Mouse (Mus musculus) telencephalon, adult 2 months (tissue): ENCODE data around the gene Cradd.

Source experiments
- DNase-seq: peaks from one replicate; pipeline ENCODE4 v3.0.0-alpha.2; 2011; ENCODE audit warnings: low read depth, low spot score

Cradd gene

GRCm38 (mm10) chr10:95162691-95163374 is 161.1 kb downstream of the Cradd start:
- DNase-seq: no peak

GRCm38 (mm10) chr10:95159675-95160256 is 164.2 kb downstream of the Cradd start:
- DNase-seq: no peak

- DNase-seq: no peak
Observed at GRCm38 (mm10) chr10:95156410-95156809, 167.5 kb downstream of the Cradd start.

- no peak for DNase-seq
Observed at GRCm38 (mm10) chr10:95154675-95155074, 169.3 kb downstream of the Cradd start.

GRCm38 (mm10) chr10:95153224-95153623 is 170.7 kb downstream of the Cradd start:
- no peak for DNase-seq

GRCm38 (mm10) chr10:95152503-95152989 is 171.4 kb downstream of the Cradd start:
- DNase-seq: no peak

- no peak for DNase-seq
Observed at GRCm38 (mm10) chr10:95151012-95151768, 172.7 kb downstream of the Cradd start.

- DNase-seq: no peak
Observed at GRCm38 (mm10) chr10:95149666-95150065, 174.3 kb downstream of the Cradd start.

- no peak for DNase-seq
Observed at GRCm38 (mm10) chr10:95148641-95149040, 175.3 kb downstream of the Cradd start.

- DNase-seq: no peak
Observed at GRCm38 (mm10) chr10:95147136-95147901, 176.6 kb downstream of the Cradd start.

- no peak for DNase-seq
Observed at GRCm38 (mm10) chr10:95146491-95146890, 177.4 kb downstream of the Cradd start.

GRCm38 (mm10) chr10:95145204-95145926 is 178.6 kb downstream of the Cradd start:
- no peak for DNase-seq

GRCm38 (mm10) chr10:95144414-95145130 is 179.4 kb downstream of the Cradd start:
- no peak for DNase-seq

GRCm38 (mm10) chr10:95143446-95144114 is 180.4 kb downstream of the Cradd start:
- no peak for DNase-seq

GRCm38 (mm10) chr10:95142844-95143435 is 181.0 kb downstream of the Cradd start:
- no peak for DNase-seq

GRCm38 (mm10) chr10:95141075-95141474 is 182.9 kb downstream of the Cradd start:
- no peak for DNase-seq

GRCm38 (mm10) chr10:95140191-95140590 is 183.7 kb downstream of the Cradd start:
- no peak for DNase-seq

- DNase-seq: no peak
Observed at GRCm38 (mm10) chr10:95139645-95140044, 184.3 kb downstream of the Cradd start.

- no peak for DNase-seq
Observed at GRCm38 (mm10) chr10:95133057-95133456, 190.9 kb downstream of the Cradd start.
